12 mouse cellular contexts compared by ENCODE assay signal in the genomic region with DNA sequence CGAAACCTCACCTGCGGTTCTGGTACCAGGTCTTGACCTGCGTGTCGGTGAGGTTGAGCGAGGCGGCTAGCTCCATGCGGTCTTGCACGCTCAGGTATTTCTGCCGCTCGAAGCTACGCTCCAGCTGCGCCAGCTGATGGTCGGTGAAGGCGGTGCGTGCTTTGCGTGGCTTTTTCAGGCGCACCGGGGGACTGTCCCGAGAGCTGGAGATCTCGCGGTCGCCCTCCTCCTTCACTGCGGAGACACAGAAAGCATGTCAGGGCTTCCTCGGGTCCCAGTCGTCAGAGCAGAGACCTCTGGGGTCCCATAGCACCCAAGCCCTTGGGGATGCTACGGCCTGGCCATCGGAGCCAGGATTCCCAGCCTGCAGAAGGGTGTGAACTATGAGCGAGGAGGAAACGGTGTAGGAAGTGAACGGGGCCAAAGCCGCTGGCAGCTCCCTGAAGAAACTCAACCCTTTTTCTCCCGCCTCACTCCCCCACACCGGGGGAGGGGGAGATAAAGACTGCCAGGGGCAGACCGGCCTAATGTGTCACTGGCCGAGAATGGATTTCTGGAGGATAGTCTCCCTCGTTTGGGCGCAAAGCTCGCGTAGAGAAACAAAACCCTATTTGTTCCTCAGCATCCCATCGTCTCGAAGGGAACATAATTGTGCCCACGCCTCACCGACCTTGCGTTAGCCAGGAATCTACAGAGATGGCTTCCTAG. TPM values are rescaled to one million over a fixed set of nuclear protein-coding genes. Genes with fewer than 3 reads are reported as not detected.
DNase-seq lines count a peak whose midpoint lies in the region; ATAC-seq and TF ChIP-seq lines count a peak whose summit lies in the region.
"Had no signal": no experiment of that assay in that cellular context is flagged by ENCODE, and none has a peak within 500 bp of the region (broad histone marks: within the 10 kb centered on the region; RNA-seq: fewer than 3 reads in every experiment).

No protein-coding gene starts in this region.

- TF ChIP-seq CTCF in cerebellum, adult 2 months (IDR thresholded peaks at IDR 0.05; ENCODE audit: borderline replicate concordance, insufficient read depth, low read depth, low read length) = no peak

- H3K9me3 ChIP-seq in limb, embryonic 11.5 days (ENCODE audit: control insufficient read depth, low read length) = no peaks in the 10 kb centered on the region
- H3K9me3 ChIP-seq: liver, embryonic 12.5 days had no signal

- ATAC-seq in cerebellum, adult (ENCODE audit: insufficient number of reproducible peaks, low FRiP score, low TSS enrichment) = no peak
- ATAC-seq in limb, embryonic 11.5 days (ENCODE audit: insufficient number of reproducible peaks, low FRiP score, low TSS enrichment, low read depth) = no peak
- ATAC-seq: liver, embryonic 12.5 days had no signal

- WGBS in cerebellum, adult 2 months = 30% methylated on average over 44 of the region's 44 CpGs
- WGBS in limb, embryonic 11.5 days = under 1% methylated on average over 44 of the region's 44 CpGs

- no peak for DNase-seq in cerebellum, adult 2 months
- peak; percentile 54 for DNase-seq in left cerebral cortex, postnatal 4 days
- DNase-seq in left cerebral cortex, postnatal 25 days (ENCODE audit: low spot score in 2 of 2) = no peak
- peak; percentile 45 for DNase-seq in limb, embryonic 11.5 days (ENCODE audit: low spot score)
- DNase-seq in retina, embryonic 14.5 days (ENCODE audit: low spot score) = peak; percentile 27
- no peak for DNase-seq in right cerebral cortex, postnatal 4 days
- no peak for DNase-seq in ovary, postnatal 14 days (ENCODE audit: low spot score)
- DNase-seq: adrenal gland, postnatal 36 days; heart, adult 11 months had no signal

- H3K27ac ChIP-seq in cerebellum, adult 2 months (ENCODE audit: insufficient read depth, low read length) = no peak overlapping the region
- H3K27ac ChIP-seq in limb, embryonic 11.5 days (replicated peaks; ENCODE audit: low read depth, low read length) = no peak overlapping the region
- H3K27ac ChIP-seq: liver, embryonic 12.5 days had no signal

- H3K36me3 ChIP-seq in limb, embryonic 11.5 days (ENCODE audit: control insufficient read depth, insufficient read depth, low read length) = no peaks in the 10 kb centered on the region

- no peak overlapping the region for H3K4me2 ChIP-seq in limb, embryonic 11.5 days (ENCODE audit: low read depth, severe bottlenecking)
- H3K4me2 ChIP-seq: liver, embryonic 12.5 days had no signal

- peak overlapping the region; percentile 31 for H3K4me3 ChIP-seq in cerebellum, adult 2 months (replicated peaks; ENCODE audit: insufficient read depth, low read depth, low read length)
- H3K4me3 ChIP-seq in limb, embryonic 11.5 days (ENCODE audit: low read depth, low read length) = no peak overlapping the region
- H3K4me3 ChIP-seq: liver, embryonic 12.5 days had no signal

- intact Hi-C loops in left cerebral cortex, postnatal 4 days (cut with DNase I) = loop anchor here (10.0 kb wide), 1 partner anchor 157 kb away; no protein-coding TSS in a partner anchor
- intact Hi-C loops in left cerebral cortex, postnatal 25 days (cut with DNase I) = loop anchor here (5.0 kb wide), 1 partner anchor 154 kb away; no protein-coding TSS in a partner anchor

- H3K27me3 ChIP-seq in cerebellum, adult 2 months (ENCODE audit: control insufficient read depth, insufficient read depth, low read length) = no peaks in the 10 kb centered on the region
- peaks cover 95% of the 10 kb centered on the region for H3K27me3 ChIP-seq in limb, embryonic 11.5 days (ENCODE audit: control insufficient read depth, insufficient read depth, low read length)

- H3K4me1 ChIP-seq in cerebellum, adult 2 months (ENCODE audit: control insufficient read depth, insufficient read depth, low read length) = peaks cover 3% of the 10 kb centered on the region; the same call in 1 of the 2 replicates
- H3K4me1 ChIP-seq in limb, embryonic 11.5 days (ENCODE audit: control insufficient read depth, insufficient read depth, low read length) = peaks cover 8% of the 10 kb centered on the region

- no peak overlapping the region for H3K9ac ChIP-seq in limb, embryonic 11.5 days (ENCODE audit: low read length)
- H3K9ac ChIP-seq: liver, embryonic 12.5 days had no signal

- TF ChIP-seq POLR2A in cerebellum, adult 2 months (IDR thresholded peaks at IDR 0.05; ENCODE audit: borderline replicate concordance, insufficient read depth, low read length) = no peak

RNA-seq across cellular contexts. Expression of gene Barhl1, which starts 5.0 kb away (rescaled TPM):
- polyA plus RNA-seq in cerebellum, adult 2 months (2012; rRNA removed) = 12.0 and 12.6 TPM in 2 replicates
- under 1 TPM; 0.20 to 0.34 TPM for total RNA-seq in left cerebral cortex, postnatal 4 days (2021)
- not detected for total RNA-seq in left cerebral cortex, postnatal 25 days (2021)
- not detected in 2 replicates for polyA plus RNA-seq in limb, embryonic 11.5 days (2014; fragmentation: Nextera tagmentation; extraction: Ambion mirVana)
- total RNA-seq: adrenal gland, postnatal 36 days; layer of hippocampus, adult 18-20 months had no signal
- polyA plus RNA-seq: liver, embryonic 12.5 days had no signal

Comparison
In these comparisons a context has a peak if more than half of its experiments do, and no peak if none do; other contexts are left out.
1. DNase-seq: peak in left cerebral cortex, postnatal 4 days (single experiment), limb, embryonic 11.5 days (single experiment) and retina, embryonic 14.5 days (single experiment); none in cerebellum, adult 2 months (0 of 2), left cerebral cortex, postnatal 25 days (0 of 2), right cerebral cortex, postnatal 4 days (single experiment) and ovary, postnatal 14 days (single experiment).